22 mouse cellular contexts compared by ENCODE assay signal in the genomic region with DNA sequence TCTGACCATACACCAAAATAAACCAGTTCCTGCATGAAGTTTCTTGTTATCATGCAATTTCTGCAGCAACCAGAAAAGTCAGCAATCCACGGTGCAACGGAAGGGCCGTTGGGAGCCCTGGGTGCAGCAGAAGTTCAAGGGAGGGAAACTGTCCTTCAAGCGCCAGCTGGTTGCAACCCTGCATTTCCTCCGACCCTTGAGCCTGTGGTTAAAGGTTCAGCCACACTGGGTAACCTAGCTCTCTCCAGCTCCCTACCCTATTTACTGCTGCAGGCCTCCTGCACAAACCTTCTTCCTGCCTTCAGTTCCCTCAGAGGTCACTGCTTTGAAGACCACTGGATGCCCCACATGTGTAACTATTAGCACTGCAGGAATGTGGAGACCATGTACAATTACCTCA. TPM values are rescaled to one million over a fixed set of nuclear protein-coding genes. Genes with fewer than 3 reads are reported as not detected.
DNase-seq lines count a peak whose midpoint lies in the region; ATAC-seq lines count a peak whose summit lies in the region.
"Had no signal": no experiment of that assay in that cellular context is flagged by ENCODE, and none has a peak within 500 bp of the region (broad histone marks: within the 10 kb centered on the region; RNA-seq: fewer than 3 reads in every experiment).

No protein-coding gene starts in this region.

- intact Hi-C loops in gastrocnemius, postnatal 14 days (cut with DNase I; ENCODE audit: low total_unique reads) = no loop called here

- peaks cover 14% of the 10 kb centered on the region; the same call in 1 of the 2 replicates for H3K4me1 ChIP-seq in kidney, embryonic 16.5 days (ENCODE audit: insufficient read depth, low read length)
- H3K4me1 ChIP-seq: embryonic facial prominence, embryonic 10.5 days; hindbrain, embryonic 15.5 days had no signal

- H3K36me3 ChIP-seq in kidney, embryonic 16.5 days (ENCODE audit: insufficient read depth, low read length) = no peaks in the 10 kb centered on the region
- H3K36me3 ChIP-seq: embryonic facial prominence, embryonic 10.5 days; heart, embryonic 12.5 days; hindbrain, embryonic 15.5 days had no signal

- WGBS in kidney, embryonic 16.5 days = 75% methylated on average over 5 of the region's 5 CpGs

- no peak overlapping the region for H3K4me3 ChIP-seq in kidney, embryonic 16.5 days (ENCODE audit: low read length)
- H3K4me3 ChIP-seq: embryonic facial prominence, embryonic 10.5 days; forebrain, embryonic 13.5 days; gastrocnemius, adult 2 months; heart, adult 2 months; heart, embryonic 12.5 days; hindbrain, embryonic 15.5 days had no signal

- no peaks in the 10 kb centered on the region for H3K27me3 ChIP-seq in kidney, embryonic 16.5 days (ENCODE audit: insufficient read depth, low read length)
- H3K27me3 ChIP-seq: CH12.LX; forebrain, embryonic 13.5 days; heart, embryonic 12.5 days; hindbrain, embryonic 15.5 days; Patski had no signal

- DNase-seq in kidney, adult 11 months = peak; percentile 35
- DNase-seq in kidney, postnatal 10 days = no peak
- DNase-seq in kidney, postnatal 25 days = peak; percentile 35 to 67
- peak; percentile 48 for DNase-seq in 416B (ENCODE audit: low read depth)
- no peak for DNase-seq in gastrocnemius, postnatal 14 days
- DNase-seq in right cerebral cortex, postnatal 25 days = no peak
- DNase-seq: adrenal gland, postnatal 14 days; cerebellum, adult 11-12 months; cerebellum, adult 9-11 months; cerebellum, postnatal 36 days; gastrocnemius, adult 2 months; gastrocnemius, postnatal 36 days; heart, adult 2 months had no signal

- no peak overlapping the region for H3K27ac ChIP-seq in kidney, embryonic 16.5 days (ENCODE audit: low read length)
- H3K27ac ChIP-seq: embryonic facial prominence, embryonic 10.5 days; forebrain, embryonic 13.5 days; gastrocnemius, adult 2 months; heart, adult 2 months; hindbrain, embryonic 15.5 days had no signal

- no peak overlapping the region for H3K9ac ChIP-seq in kidney, embryonic 16.5 days (replicated peaks; ENCODE audit: low read length)
- H3K9ac ChIP-seq: forebrain, embryonic 13.5 days; heart, embryonic 12.5 days; hindbrain, embryonic 15.5 days had no signal

- no peaks in the 10 kb centered on the region for H3K9me3 ChIP-seq in kidney, embryonic 16.5 days (ENCODE audit: low read length)
- H3K9me3 ChIP-seq: embryonic facial prominence, embryonic 10.5 days; forebrain, embryonic 13.5 days; heart, embryonic 12.5 days; hindbrain, embryonic 15.5 days had no signal

- no peak for ATAC-seq in kidney, embryonic 16.5 days (ENCODE audit: low FRiP score, low TSS enrichment)
- peak; percentile 30; a peak in 3 of 4 replicates for ATAC-seq in hematopoietic stem cell, adult 5-6 weeks (replicated peaks in 1 of 2; ENCODE audit: insufficient read depth in 1 of 2, low FRiP score in 2 of 2, low TSS enrichment in 1 of 2, low read depth in 1 of 2, poor library complexity in 2 of 2, severe bottlenecking in 2 of 2)
- ATAC-seq: activated CD4-positive, CD25-positive, alpha-beta regulatory T cell, adult 4 months; forebrain, embryonic 13.5 days; Patski had no signal

- no peak overlapping the region for H3K4me2 ChIP-seq in kidney, embryonic 16.5 days (replicated peaks; ENCODE audit: low read depth, low read length)
- H3K4me2 ChIP-seq: forebrain, embryonic 13.5 days; heart, embryonic 12.5 days; hindbrain, embryonic 15.5 days had no signal

RNA-seq across cellular contexts. Expression of a gene that starts 30.0 kb away (rescaled TPM):
- polyA plus RNA-seq in kidney, embryonic 16.5 days (2015; fragmentation: Nextera tagmentation; extraction: Ambion mirVana) = 20.7 and 26.9 TPM in 2 replicates
- total RNA-seq in hematopoietic stem cell, adult 5-6 weeks (2017) = 36.4 and 43.2 TPM in 2 replicates
- 10 to 100 TPM; 21.3 to 25.7 TPM for total RNA-seq in gastrocnemius, postnatal 14 days (2021)

RNA-seq across cellular contexts. Expression of a gene that starts 55.1 kb away (rescaled TPM):
- 118 and 127 TPM in 2 replicates for polyA plus RNA-seq in kidney, embryonic 16.5 days (2015; fragmentation: Nextera tagmentation; extraction: Ambion mirVana)
- 52.5 and 62.3 TPM in 2 replicates for total RNA-seq in hematopoietic stem cell, adult 5-6 weeks (2017)
- total RNA-seq in gastrocnemius, postnatal 14 days (2021) = 10 to 100 TPM; 11.7 to 12.0 TPM

Comparison
In these comparisons a context has a peak if more than half of its experiments do, and no peak if none do; other contexts are left out.
1. DNase-seq: peak in kidney, adult 11 months (single experiment), kidney, postnatal 25 days (2 of 2) and 416B (single experiment); none in kidney, postnatal 10 days (single experiment), gastrocnemius, postnatal 14 days (single experiment) and right cerebral cortex, postnatal 25 days (single experiment).